Comparison of ENCODE assay signal across 8 mouse cellular contexts in genomic region chr3:89270051-89270755, GRCm38 (mm10). TPM values are rescaled to one million over a fixed set of nuclear protein-coding genes. Genes with fewer than 3 reads are reported as not detected.
DNase-seq lines count a peak whose midpoint lies in the region; ATAC-seq and TF ChIP-seq lines count a peak whose summit lies in the region.

TSS of gene Slc50a1 (minus strand) at chr3:89270570.

- H3K27ac ChIP-seq in forebrain, embryonic 12.5 days, result peak within 1 kb of the TSS; percentile 54
- peak within 1 kb of the TSS; percentile 85 for H3K27ac ChIP-seq in heart, postnatal 0 days (ENCODE audit: low read depth)
- peak within 1 kb of the TSS; percentile 81 for H3K27ac ChIP-seq in neural tube, embryonic 15.5 days (replicated peaks)

- peak within 1 kb of the TSS; percentile 50 for H3K4me3 ChIP-seq in forebrain, embryonic 12.5 days (replicated peaks)
- H3K4me3 ChIP-seq in heart, postnatal 0 days (ENCODE audit: low read depth, low read length), result peak within 1 kb of the TSS; percentile 65
- H3K4me3 ChIP-seq in neural tube, embryonic 15.5 days (replicated peaks), result peak within 1 kb of the TSS; percentile 57

- H3K27me3 ChIP-seq in forebrain, embryonic 12.5 days, result peaks cover 23% of the 10 kb centered on the region; the same call in 1 of the 2 replicates
- no peaks in the 10 kb centered on the region for H3K27me3 ChIP-seq in heart, postnatal 0 days (ENCODE audit: control insufficient read depth, insufficient read depth, low read length)
- H3K27me3 ChIP-seq in neural tube, embryonic 15.5 days (replicated peaks), result no peaks in the 10 kb centered on the region

- H3K9me3 ChIP-seq in forebrain, embryonic 12.5 days, result no peaks in the 10 kb centered on the region
- H3K9me3 ChIP-seq in heart, postnatal 0 days (replicated peaks; ENCODE audit: control insufficient read depth, low read length), result no peaks in the 10 kb centered on the region
- no peaks in the 10 kb centered on the region for H3K9me3 ChIP-seq in neural tube, embryonic 15.5 days (replicated peaks)

- H3K36me3 ChIP-seq in forebrain, embryonic 12.5 days (replicated peaks), result no peaks in the 10 kb centered on the region; the same call in 1 of the 2 replicates
- peaks cover 28% of the 10 kb centered on the region for H3K36me3 ChIP-seq in heart, postnatal 0 days (replicated peaks; ENCODE audit: control insufficient read depth, insufficient read depth, low read length)
- H3K36me3 ChIP-seq in neural tube, embryonic 15.5 days, result no peaks in the 10 kb centered on the region

- H3K4me1 ChIP-seq in forebrain, embryonic 12.5 days, result peaks cover 45% of the 10 kb centered on the region
- H3K4me1 ChIP-seq in heart, postnatal 0 days (ENCODE audit: control insufficient read depth, insufficient read depth), result peaks cover 20% of the 10 kb centered on the region
- H3K4me1 ChIP-seq in neural tube, embryonic 15.5 days, result peaks cover 51% of the 10 kb centered on the region

- TF ChIP-seq EP300 in heart, postnatal 0 days (IDR thresholded peaks at IDR 0.05; ENCODE audit: low read depth), result 0 out of 2 replicates have a peak, but pooled peaks have one; percentile 18

- TF ChIP-seq CTCF in heart, postnatal 0 days (IDR thresholded peaks at IDR 0.05; ENCODE audit: low read depth), result peak; percentile 39

- H3K4me2 ChIP-seq in forebrain, embryonic 12.5 days, result peak within 1 kb of the TSS; percentile 75
- H3K4me2 ChIP-seq in heart, postnatal 0 days (ENCODE audit: low read depth, low read length), result peak within 1 kb of the TSS; percentile 77
- H3K4me2 ChIP-seq in neural tube, embryonic 15.5 days, result peak within 1 kb of the TSS; percentile 70

- ATAC-seq in forebrain, embryonic 12.5 days (ENCODE audit: low FRiP score), result peak; percentile 54
- ATAC-seq in heart, postnatal 0 days (ENCODE audit: insufficient read depth, low read depth), result peak; percentile 67
- ATAC-seq in neural tube, embryonic 15.5 days (ENCODE audit: low FRiP score), result peak; percentile 61

- 4% methylated on average over 39 of the region's 39 CpGs for WGBS in forebrain, embryonic 12.5 days
- WGBS in heart, postnatal 0 days, result 2% methylated on average over 39 of the region's 39 CpGs
- 3% methylated on average over 39 of the region's 39 CpGs for WGBS in neural tube, embryonic 15.5 days

- peak within 1 kb of the TSS; percentile 67 for H3K9ac ChIP-seq in forebrain, embryonic 12.5 days
- H3K9ac ChIP-seq in heart, postnatal 0 days (replicated peaks; ENCODE audit: low read depth, low read length), result peak within 1 kb of the TSS; percentile 71
- peak within 1 kb of the TSS; percentile 61 for H3K9ac ChIP-seq in neural tube, embryonic 15.5 days (replicated peaks)

- DNase-seq in CD4-positive, CD25-positive, alpha-beta regulatory T cell, adult 2 months (ENCODE audit: low read depth, low spot score), result peak; percentile 85
- DNase-seq in c-Kit-positive CD71-negative TER-119-negative erythroid progenitor cells, embryonic 14.5 days (ENCODE audit: low read depth), result peak; percentile 43
- DNase-seq in heart, postnatal 0 days (ENCODE audit: low spot score), result peak; percentile 60
- DNase-seq in kidney, postnatal 36 days, result peak; percentile 89 to 95
- DNase-seq in lung, adult 18-20 months, result peak; percentile 87 to 89
- DNase-seq in thymus, adult 18-20 months, result peak; percentile 72 to 74

RNA-seq across cellular contexts. Expression of gene Slc50a1, which starts in this region (rescaled TPM):
- polyA plus RNA-seq in forebrain, embryonic 12.5 days (2016; fragmentation: Nextera tagmentation; extraction: Ambion mirVana), result 28.6 and 29.7 TPM in 2 replicates
- total RNA-seq in heart, postnatal 0 days (2014; rRNA removed; ENCODE audit: low replicate concordance), result 33.7 and 54.2 TPM in 2 replicates
- polyA plus RNA-seq in heart, postnatal 0 days (2015; fragmentation: Nextera tagmentation; extraction: Ambion mirVana), result 50.7 and 52.0 TPM in 2 replicates
- polyA plus RNA-seq in neural tube, embryonic 15.5 days (2015; fragmentation: Nextera tagmentation; extraction: Ambion mirVana), result 40.9 and 49.3 TPM in 2 replicates

Comparison
In these comparisons a context has a peak if more than half of its experiments do, and no peak if none do; other contexts are left out.
1. Peak in every context shown above with its lines: DNase-seq, ATAC-seq, H3K4me3 ChIP-seq and H3K27ac ChIP-seq.